Mouse (Mus musculus) 3134 (cell line): ENCODE results near the gene Gm37240.
A peak's percentile ranks its signal among the peaks of the same experiment; 100 is the strongest.
"Not testable (repeated sequence)": the region's sequence is repeated elsewhere in the genome, so short reads cannot be mapped to it uniquely, and the experiment has no call there.

Source experiments
- DNase-seq: peaks from one replicate; pipeline ENCODE4 v3.0.0-alpha.2; 2011; ENCODE audit warnings: low spot score; ENCODE audit not compliant: insufficient read length; ENCODE audit errors: extremely low read depth

Gm37240 gene

GRCm38 (mm10) chr3:84870126-84870525, 1017.2 kb downstream of the Gm37240 start:
- DNase-seq = no peak

DNA sequence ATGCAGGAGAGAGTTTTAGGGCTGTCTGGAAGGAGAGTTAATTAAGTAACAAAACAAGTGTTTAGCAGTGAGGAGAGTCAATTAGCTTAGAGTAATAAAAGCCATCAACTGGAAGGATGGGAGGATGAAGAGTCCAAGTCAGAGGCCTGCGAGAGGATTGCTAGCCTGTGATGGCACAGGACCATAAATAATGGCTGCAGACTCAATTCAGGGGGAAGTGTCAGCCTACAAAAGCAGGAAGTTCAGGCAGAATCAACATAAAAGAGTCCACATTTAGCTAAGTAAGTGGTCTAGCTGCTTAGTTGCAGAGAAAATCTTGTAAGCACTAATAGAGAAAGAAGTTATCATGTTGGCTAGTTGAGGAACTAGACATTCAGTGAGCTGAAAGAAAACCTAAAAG, 1019.3 kb downstream of the Gm37240 start:
- DNase-seq = no peak

DNA sequence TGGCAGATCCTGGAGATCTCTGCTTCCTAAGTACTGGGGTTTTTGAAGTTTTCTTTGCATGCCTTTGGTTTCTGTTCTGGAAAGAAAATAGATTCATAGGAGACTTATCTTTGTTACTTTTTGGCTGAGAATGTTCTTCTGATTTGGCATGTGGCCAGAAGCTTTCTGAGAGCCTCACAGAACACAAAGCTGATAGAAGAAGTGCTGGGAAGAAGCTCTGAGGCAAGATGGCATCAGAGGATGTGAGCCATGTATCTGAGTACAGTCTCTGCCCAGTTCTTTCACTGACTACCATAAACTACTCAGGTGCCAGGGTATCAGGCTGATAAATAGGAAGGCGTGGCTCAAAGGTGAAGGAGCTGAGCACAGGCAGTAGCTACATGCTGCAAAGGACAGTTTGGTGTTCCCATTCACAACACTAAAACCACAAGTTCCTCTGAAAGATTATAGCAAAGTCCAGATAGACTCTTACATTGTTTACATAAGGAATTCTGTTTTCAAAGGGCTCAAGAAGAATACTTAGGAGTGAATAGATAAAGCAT, 1019.8 kb downstream of the Gm37240 start:
- DNase-seq = no peak

- no peak for DNase-seq
These were observed 1020.5 kb downstream of the Gm37240 start for GRCm38 (mm10) chr3:84866866-84867265.

DNA sequence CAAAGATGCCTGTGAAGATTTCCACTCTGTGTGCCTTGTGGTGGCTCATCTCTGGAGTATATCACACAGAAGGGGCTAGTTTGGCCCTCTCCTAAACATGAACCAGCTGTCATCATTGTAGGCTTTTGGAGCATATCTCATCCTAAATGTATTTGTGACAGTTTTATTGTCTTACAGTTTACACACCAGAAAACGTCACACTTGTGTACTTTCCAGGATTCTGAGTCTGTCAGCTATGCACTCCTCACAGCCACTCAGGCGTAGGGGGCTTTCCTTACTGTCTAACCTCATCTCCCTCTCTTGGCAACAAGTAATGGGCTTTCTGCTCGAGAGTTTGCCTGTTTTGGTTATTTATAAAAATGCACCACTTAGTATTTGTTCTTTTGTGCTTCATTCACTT, 1021.6 kb downstream of the Gm37240 start:
- DNase-seq = no peak

DNA sequence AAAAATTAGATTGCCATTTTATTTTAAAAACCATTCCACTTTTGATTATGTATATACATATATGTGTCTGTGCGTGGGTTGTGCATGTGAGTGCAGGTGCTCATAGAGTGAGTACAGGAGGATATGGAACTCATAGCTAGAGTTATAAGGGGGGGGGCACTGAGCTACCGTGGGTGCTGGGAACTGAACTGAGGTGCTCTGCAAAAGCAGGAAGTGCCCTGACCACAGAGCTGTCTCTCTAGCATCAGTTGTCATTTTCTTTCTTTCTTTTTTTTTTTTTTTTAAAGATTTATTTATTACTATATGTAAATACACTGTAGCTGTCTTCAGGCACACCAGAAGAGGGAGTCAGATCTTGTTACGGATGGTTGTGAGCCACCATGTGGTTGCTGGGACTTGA, 1025.5 kb downstream of the Gm37240 start:
- not testable (repeated sequence) for DNase-seq

- no peak for DNase-seq
These were observed 1026.6 kb downstream of the Gm37240 start for GRCm38 (mm10) chr3:84860669-84861068.

GRCm38 (mm10) chr3:84854440-84854839, 1032.9 kb downstream of the Gm37240 start:
- DNase-seq = no peak

GRCm38 (mm10) chr3:84852877-84853276, 1034.4 kb downstream of the Gm37240 start:
- no peak for DNase-seq

GRCm38 (mm10) chr3:84851801-84852200, 1035.5 kb downstream of the Gm37240 start:
- DNase-seq = no peak

DNA sequence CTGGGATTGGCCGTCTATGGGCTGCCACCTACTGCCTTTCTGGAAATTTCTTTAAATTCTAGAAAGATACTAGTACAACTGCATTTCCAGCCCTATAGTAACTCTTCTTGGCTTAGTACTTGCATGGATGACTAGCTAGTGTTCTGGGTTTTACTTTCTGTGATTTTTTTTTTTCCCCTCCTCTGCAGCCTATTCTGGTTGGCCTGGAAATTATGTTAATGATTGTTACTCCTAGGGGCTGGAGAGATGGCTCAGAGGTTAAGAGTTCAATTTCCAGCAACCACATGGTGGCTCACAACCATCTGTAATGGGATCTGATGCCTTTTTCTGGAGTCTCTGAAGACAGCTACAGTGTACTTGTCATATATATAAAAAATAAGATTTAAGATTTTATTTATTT, 1036.9 kb downstream of the Gm37240 start:
- no peak for DNase-seq

GRCm38 (mm10) chr3:84848798-84849197, 1038.5 kb downstream of the Gm37240 start:
- DNase-seq = no peak

GRCm38 (mm10) chr3:84843594-84843993, 1043.7 kb downstream of the Gm37240 start:
- peak; percentile 27 for DNase-seq

- DNase-seq = no peak
These were observed 1044.5 kb downstream of the Gm37240 start for GRCm38 (mm10) chr3:84842793-84843192.

DNA sequence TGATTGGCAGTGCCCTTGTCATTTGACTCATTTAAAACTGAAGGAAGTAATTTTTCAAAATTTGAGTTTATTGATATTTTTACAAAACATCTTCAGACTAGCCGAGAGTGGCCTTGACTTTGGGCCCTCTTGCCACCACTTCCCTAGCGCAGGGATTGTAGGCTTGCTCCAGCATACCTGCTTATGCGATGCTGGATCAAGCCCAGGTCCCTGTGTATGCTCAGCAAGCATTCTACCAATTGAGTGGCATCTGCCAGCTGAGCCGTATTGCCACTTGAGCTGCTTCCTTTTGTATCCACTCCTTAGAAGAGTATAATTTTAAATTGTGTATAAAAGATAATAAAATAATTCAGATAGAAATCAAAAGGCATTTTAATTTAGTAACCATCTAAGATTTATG, 1046.0 kb downstream of the Gm37240 start:
- no peak for DNase-seq

DNA sequence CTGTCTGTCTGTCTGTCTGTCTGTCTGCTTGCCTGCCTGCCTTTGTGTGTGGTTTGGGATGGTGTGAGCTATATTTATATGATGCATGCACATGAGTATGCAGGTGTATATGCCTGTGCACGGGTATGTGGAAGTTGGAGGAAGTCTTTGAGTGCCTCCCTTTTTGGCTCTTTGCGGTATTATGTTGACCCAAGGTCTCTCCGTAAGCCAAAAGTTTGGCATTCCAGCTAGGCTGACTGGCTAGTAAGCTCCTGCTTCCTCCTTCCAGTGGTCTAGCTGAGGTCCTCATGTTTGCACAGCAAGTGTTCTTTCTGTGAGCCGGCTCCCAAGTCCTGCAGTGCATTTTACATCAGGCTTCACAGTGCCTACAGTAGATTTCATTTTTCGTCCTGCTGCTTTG, 1047.8 kb downstream of the Gm37240 start:
- no peak for DNase-seq

DNA sequence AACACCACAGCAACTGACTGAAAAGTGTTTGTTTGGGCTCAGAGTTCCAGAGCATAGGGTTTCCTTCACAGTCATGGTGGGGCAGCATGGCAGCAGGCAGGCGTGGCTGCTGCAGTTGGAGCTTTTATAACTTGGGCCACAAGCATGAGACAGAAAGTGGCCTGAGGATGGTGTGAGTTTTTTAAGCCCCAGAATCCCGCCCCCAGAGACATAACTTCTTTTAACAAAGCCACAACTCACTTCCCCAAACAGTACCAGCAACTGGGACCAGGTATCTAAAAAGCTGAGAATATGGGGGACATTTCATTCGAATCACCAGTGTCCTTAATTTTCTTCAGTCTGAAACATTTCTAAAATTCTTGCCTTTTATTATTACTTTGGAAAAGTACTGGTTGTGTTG, 1049.3 kb downstream of the Gm37240 start:
- no peak for DNase-seq

GRCm38 (mm10) chr3:84836029-84836428, 1051.3 kb downstream of the Gm37240 start:
- no peak for DNase-seq

DNA sequence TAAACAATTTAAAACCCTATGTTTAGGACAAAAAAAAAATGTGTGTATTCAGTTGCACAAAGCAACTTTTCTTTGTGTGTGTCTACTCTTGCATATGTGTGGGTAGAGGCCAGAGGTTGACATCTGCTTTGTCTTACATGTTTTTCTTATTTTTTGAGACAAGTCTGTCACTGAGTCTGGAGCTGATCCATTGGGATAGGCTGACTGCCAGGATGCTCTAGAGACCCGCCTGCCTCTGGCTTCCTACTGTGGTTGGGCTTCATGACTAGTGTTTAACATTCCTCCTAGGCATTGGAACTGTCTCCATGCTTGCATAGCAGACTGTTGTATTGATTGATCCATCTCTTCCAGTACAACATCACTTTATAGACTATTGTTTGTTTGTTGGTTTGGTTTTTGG, 1058.0 kb downstream of the Gm37240 start:
- DNase-seq = no peak

DNA sequence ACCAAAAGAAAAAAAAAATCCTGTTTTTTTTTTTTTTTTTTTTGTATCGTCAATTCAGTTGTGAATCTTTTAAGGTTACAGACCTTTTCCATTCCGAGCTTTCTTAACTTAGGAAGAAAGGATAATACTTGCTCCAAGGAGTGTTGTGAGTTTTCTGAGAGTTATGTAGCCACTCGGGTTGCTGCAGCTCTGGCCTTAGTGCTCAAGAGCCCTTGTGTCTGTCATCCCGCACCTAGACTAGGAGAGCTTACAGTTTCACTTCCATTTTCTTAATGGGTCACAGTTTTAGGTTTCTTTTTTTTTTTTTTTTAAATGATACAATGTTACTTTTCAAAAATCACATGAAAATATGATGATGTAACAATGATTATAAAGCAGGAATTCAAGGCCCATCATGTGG, 1059.7 kb downstream of the Gm37240 start:
- DNase-seq = no peak

- no peak for DNase-seq
These were observed 1060.4 kb downstream of the Gm37240 start for GRCm38 (mm10) chr3:84826938-84827337.

DNA sequence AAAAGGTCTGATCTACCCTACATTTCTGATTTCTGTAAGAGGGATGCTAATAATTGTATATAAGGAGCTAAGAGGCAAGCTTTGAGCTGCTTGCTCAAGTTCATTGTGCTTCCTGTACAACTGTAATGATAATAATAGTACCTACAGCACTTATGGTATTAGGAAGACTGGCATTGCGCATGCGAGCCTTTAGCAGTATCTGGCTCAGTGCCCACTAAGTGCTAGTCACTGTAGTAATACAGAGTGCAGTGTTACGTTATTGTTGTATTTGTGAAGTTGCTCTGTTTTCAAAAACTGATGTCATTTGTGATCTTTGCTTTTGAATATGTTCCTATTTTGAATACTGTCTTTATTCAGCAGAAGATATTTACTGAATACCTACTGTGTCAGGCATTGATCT, 1060.9 kb downstream of the Gm37240 start:
- no peak for DNase-seq

DNA sequence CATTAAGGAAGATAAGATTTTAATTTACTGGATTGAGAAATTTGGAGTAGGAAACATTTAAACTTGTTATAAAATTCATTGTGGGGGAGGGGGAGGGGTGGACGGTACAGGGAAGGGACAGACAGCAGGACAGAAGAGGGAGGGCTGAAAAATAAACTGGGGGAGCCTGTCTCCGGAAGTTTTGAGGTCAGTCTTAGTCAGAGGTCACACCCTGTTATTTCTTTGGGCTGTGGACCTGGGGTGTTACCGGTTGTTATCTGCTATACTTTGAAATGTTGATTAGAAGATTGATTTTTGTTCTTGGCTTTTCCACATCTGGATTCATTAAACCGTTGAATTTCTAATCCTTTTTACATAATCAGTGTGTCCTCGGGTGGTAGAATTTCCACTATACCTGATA, 1061.3 kb downstream of the Gm37240 start:
- no peak for DNase-seq
